Comparison of ENCODE assay signal across 16 mouse cellular contexts in the genomic region with DNA sequence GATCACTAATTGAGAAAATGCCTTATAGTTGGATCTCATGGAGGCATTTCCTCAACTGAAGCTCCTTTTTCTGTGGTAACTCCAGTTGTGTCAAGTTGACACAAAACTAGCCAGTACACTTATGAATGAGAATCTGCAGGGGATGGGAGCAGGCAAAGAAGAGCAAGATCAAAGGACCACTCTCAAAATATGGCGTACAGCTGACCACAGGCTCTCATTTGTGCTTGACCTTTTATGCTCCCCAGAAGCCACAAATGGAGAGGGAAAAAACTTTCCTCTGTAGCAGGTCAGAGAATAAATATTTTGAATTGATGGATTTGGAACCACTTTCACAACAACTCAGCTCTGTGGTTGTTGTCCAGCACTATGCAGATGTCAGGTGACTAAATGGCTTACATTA. TPM values are rescaled to one million over a fixed set of nuclear protein-coding genes. Genes with fewer than 3 reads are reported as not detected.
"Had no signal": no experiment of that assay in that cellular context is flagged by ENCODE, and none has a peak within 500 bp of the region (broad histone marks: within the 10 kb centered on the region; RNA-seq: fewer than 3 reads in every experiment).

No protein-coding gene starts in this region.

- DNase-seq: heart, postnatal 10 days; heart, postnatal 14 days; heart, postnatal 4 days; kidney, adult 11 months; kidney, adult 18-20 months; kidney, adult 2 months; kidney, adult 8-10 months; kidney, adult 9 months; kidney, postnatal 10 days; kidney, postnatal 14 days; kidney, postnatal 25 days; kidney, postnatal 36 days; kidney, postnatal 4 days; layer of hippocampus, adult 9-11 months; layer of hippocampus, postnatal 36 days had no signal

RNA-seq across cellular contexts. Expression of a gene that starts 14.1 kb away (rescaled TPM):
- total RNA-seq: hematopoietic stem cell, adult 5-6 weeks had no signal
